Mouse (Mus musculus): ENCODE results near the gene Rfx8. TPM values are rescaled to one million over a fixed set of nuclear protein-coding genes. Genes with fewer than 3 reads are reported as not detected.
A peak's percentile ranks its signal among the peaks of the same experiment; 100 is the strongest.

The Rfx8 gene
- polyA plus RNA-seq, 1 experiment: 0.16 TPM

DNA sequence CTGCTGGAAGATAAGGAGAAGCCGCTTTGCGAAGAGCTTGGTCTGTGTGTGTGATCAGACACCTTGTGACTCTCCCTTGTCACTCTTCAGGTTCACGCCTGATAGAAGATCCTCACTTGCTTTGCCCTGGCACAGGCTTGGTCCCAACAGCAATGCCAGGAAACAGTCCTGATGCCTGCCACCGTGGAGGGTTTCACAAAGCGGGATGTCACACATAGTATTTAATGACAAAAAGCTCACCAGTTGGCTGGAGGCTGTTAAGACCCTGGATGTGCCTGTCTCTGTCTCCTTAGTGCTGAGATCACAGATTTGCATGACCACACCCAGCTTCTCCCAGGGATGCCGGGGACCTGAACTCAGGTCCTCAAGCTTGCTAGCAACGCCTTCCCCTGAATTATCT is 5.2 kb downstream of the Rfx8 start:
- TF ChIP-seq CEBPB (IDR thresholded peaks at IDR 0.05; ENCODE audit: insufficient read depth, poor library complexity, severe bottlenecking): no peak
- TF ChIP-seq MYOG (IDR thresholded peaks at IDR 0.05; ENCODE audit: control insufficient read depth in 1 of 3, insufficient read depth in 1 of 3, insufficient read length in 2 of 3, low read depth in 2 of 3): no peak
- no peak for TF ChIP-seq MYOD1 (IDR thresholded peaks at IDR 0.05; ENCODE audit: control insufficient read depth in 1 of 3, insufficient read length in 2 of 3, low read depth in 2 of 3)
- no peak for TF ChIP-seq POLR2A (IDR thresholded peaks at IDR 0.05; ENCODE audit: insufficient read length, low read depth)
- no peak for TF ChIP-seq TCF12 (IDR thresholded peaks at IDR 0.05; ENCODE audit: insufficient read depth, poor library complexity, severe bottlenecking)
- no peak for TF ChIP-seq REST (IDR thresholded peaks at IDR 0.05; ENCODE audit: insufficient read depth, insufficient read length)
- no peak for TF ChIP-seq USF1 (IDR thresholded peaks at IDR 0.05; ENCODE audit: low read depth)
- no peak for TF ChIP-seq E2F4 (IDR thresholded peaks at IDR 0.05; ENCODE audit: insufficient read depth)
- no peak for TF ChIP-seq POLR2AphosphoS2 (IDR thresholded peaks at IDR 0.05; ENCODE audit: insufficient read length, low read depth)
- TF ChIP-seq MAX (IDR thresholded peaks at IDR 0.05; ENCODE audit: low read depth): no peak
- no peak for TF ChIP-seq TCF3 (IDR thresholded peaks at IDR 0.05; ENCODE audit: insufficient read length, low read depth)
- no peak for TF ChIP-seq SRF (IDR thresholded peaks at IDR 0.05; ENCODE audit: control insufficient read depth, insufficient read length, low read depth)
- H3K36me3 ChIP-seq (ENCODE audit: control insufficient read depth, insufficient read depth): no peaks in the 10 kb centered on the region
- no peaks in the 10 kb centered on the region for H3K27me3 ChIP-seq (ENCODE audit: control insufficient read depth, insufficient read depth, insufficient read length)
- no peaks in the 10 kb centered on the region for H3K79me2 ChIP-seq (ENCODE audit: control insufficient read depth, insufficient read depth)
- no peak overlapping the region for H3K4me2 ChIP-seq (ENCODE audit: low read depth)
- no peak overlapping the region for H3ac ChIP-seq (ENCODE audit: control insufficient read depth, insufficient read length)
- H3K4me3 ChIP-seq: no peak overlapping the region

DNA sequence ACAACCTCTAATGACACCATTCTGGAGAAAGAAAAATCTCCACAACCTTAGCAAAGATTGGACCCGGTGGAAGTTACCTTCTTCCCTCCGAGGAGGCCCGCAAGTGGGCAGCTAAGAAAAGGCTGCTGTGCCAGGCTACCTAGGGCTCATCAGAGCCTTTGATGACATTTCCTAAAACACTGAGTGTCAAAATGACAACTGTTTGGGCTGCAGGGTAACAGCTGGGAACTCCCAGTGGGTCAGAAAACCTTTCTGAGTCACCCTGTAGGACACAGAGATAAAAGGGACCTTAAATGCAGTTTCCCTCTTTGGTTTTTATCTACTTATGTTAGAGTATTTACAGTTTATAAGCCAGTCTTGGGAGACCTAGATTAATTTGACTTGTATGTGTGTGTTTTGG is 6.1 kb downstream of the Rfx8 start:
- Histone ChIP-seq H3K79me2 (ENCODE audit: control insufficient read depth, insufficient read depth) (no peaks in the 10 kb centered on the region), H3ac (ENCODE audit: control insufficient read depth, insufficient read length) (no peak overlapping the region), H3K27me3 (ENCODE audit: control insufficient read depth, insufficient read depth, insufficient read length) (no peaks in the 10 kb centered on the region), H3K36me3 (ENCODE audit: control insufficient read depth, insufficient read depth) (no peaks in the 10 kb centered on the region), H3K4me3 (no peak overlapping the region), H3K4me2 (ENCODE audit: low read depth) (peak overlapping the region; percentile 80)
- peak; percentile 91 for TF ChIP-seq TCF12 (IDR thresholded peaks at IDR 0.05; ENCODE audit: insufficient read depth, poor library complexity, severe bottlenecking)
- TF ChIP-seq MYOD1 (IDR thresholded peaks at IDR 0.05; ENCODE audit: control insufficient read depth in 1 of 3, insufficient read length in 2 of 3, low read depth in 2 of 3): peak; percentile 55 to 81 (median 64)
- no peak for TF ChIP-seq SRF (IDR thresholded peaks at IDR 0.05; ENCODE audit: control insufficient read depth, insufficient read length, low read depth)
- TF ChIP-seq REST (IDR thresholded peaks at IDR 0.05; ENCODE audit: insufficient read depth, insufficient read length): no peak
- no peak for TF ChIP-seq POLR2AphosphoS2 (IDR thresholded peaks at IDR 0.05; ENCODE audit: insufficient read length, low read depth)
- TF ChIP-seq POLR2A (IDR thresholded peaks at IDR 0.05; ENCODE audit: insufficient read length, low read depth): no peak
- TF ChIP-seq TCF3 (IDR thresholded peaks at IDR 0.05; ENCODE audit: insufficient read length, low read depth): peak; percentile 5
- no peak for TF ChIP-seq MAX (IDR thresholded peaks at IDR 0.05; ENCODE audit: low read depth)
- TF ChIP-seq MYOG (IDR thresholded peaks at IDR 0.05; ENCODE audit: control insufficient read depth in 1 of 3, insufficient read depth in 1 of 3, insufficient read length in 2 of 3, low read depth in 2 of 3): peak in 2 of 3 experiments; percentile 65 to 86

DNA sequence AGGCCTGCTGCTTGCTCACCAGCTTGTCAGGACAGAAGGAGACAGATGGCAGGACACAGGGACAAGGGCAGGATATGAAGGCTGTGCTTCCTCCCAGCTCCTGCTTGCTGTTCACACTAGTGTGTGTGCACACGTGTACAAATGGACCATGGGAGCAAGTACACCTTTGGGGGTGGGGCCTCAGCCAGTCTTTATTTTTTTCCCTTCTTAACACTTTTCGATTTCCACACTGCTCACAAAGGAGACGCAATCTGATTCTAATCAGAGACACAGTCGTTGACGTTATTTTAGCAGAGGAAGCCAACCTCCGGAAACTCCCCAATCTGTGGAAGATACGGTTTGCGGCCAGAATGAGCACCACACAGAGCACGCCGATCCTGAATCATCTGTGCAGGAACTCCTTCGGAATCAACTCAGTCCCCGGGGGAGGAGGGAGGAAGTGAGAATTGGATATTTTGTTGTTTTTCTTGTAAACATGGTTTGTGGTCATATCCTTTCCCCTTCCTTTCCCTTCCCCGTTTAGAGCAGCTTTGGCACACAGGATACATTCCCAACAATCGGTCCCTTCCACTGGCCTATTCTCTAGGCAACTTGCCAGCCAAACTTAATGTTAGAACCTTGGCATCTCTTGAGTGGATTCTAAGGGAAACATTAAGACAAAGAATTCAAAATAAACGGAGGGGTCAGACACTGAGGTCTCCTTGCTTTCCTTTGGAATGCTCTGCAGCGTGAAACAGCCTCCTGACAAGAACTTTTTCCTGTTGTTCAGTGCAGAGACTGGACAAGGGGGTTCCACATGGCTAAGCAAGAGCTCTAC is 6.7 kb downstream of the Rfx8 start:
- H3ac ChIP-seq (ENCODE audit: control insufficient read depth, insufficient read length): no peak overlapping the region
- no peak overlapping the region for H3K4me3 ChIP-seq
- H3K79me2 ChIP-seq (ENCODE audit: control insufficient read depth, insufficient read depth): no peaks in the 10 kb centered on the region
- TF ChIP-seq MAX (IDR thresholded peaks at IDR 0.05; ENCODE audit: low read depth) (no peak), E2F4 (IDR thresholded peaks at IDR 0.05; ENCODE audit: insufficient read depth) (no peak), SRF (IDR thresholded peaks at IDR 0.05; ENCODE audit: control insufficient read depth, insufficient read length, low read depth) (no peak), POLR2AphosphoS2 (IDR thresholded peaks at IDR 0.05; ENCODE audit: insufficient read length, low read depth) (no peak), MYOG (IDR thresholded peaks at IDR 0.05; ENCODE audit: control insufficient read depth in 1 of 3, insufficient read depth in 1 of 3, insufficient read length in 2 of 3, low read depth in 2 of 3) (no peak), POLR2A (IDR thresholded peaks at IDR 0.05; ENCODE audit: insufficient read length, low read depth) (no peak), TCF12 (IDR thresholded peaks at IDR 0.05; ENCODE audit: insufficient read depth, poor library complexity, severe bottlenecking) (no peak), TCF3 (IDR thresholded peaks at IDR 0.05; ENCODE audit: insufficient read length, low read depth) (no peak), USF1 (IDR thresholded peaks at IDR 0.05; ENCODE audit: low read depth) (no peak)
- H3K27me3 ChIP-seq (ENCODE audit: control insufficient read depth, insufficient read depth, insufficient read length): no peaks in the 10 kb centered on the region
- peak overlapping the region; percentile 80 for H3K4me2 ChIP-seq (ENCODE audit: low read depth)
- H3K36me3 ChIP-seq (ENCODE audit: control insufficient read depth, insufficient read depth): no peaks in the 10 kb centered on the region

DNA sequence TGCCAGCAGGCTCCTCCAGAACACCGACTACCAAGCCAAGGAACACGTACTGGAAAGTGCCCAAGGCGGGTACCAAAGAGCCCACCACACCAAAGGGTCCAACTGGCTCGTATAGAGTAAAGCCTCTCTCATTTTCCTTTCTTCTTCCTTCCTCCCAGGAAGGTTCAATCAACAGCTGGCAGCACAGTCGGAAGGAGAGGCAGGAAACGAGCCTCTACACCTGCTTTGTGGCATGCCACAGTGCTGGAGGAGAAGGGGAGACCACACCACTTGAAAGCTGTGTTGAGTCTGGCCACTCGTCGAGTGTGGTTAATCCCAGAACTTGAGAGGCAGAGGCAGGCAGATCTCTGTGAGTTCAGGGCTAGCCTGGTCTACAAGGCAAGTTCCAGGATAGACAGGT is 7.5 kb downstream of the Rfx8 start:
- H3K79me2 ChIP-seq (ENCODE audit: control insufficient read depth, insufficient read depth): no peaks in the 10 kb centered on the region
- H3K36me3 ChIP-seq (ENCODE audit: control insufficient read depth, insufficient read depth): no peaks in the 10 kb centered on the region
- no peak overlapping the region for H3ac ChIP-seq (ENCODE audit: control insufficient read depth, insufficient read length)
- H3K4me3 ChIP-seq: no peak overlapping the region
- peak overlapping the region; percentile 80 for H3K4me2 ChIP-seq (ENCODE audit: low read depth)
- TF ChIP-seq MYOD1 (IDR thresholded peaks at IDR 0.05; ENCODE audit: control insufficient read depth in 1 of 3, insufficient read length in 2 of 3, low read depth in 2 of 3): peak in 2 of 3 experiments; percentile 57 to 61
- TF ChIP-seq POLR2AphosphoS2 (IDR thresholded peaks at IDR 0.05; ENCODE audit: insufficient read length, low read depth): no peak
- TF ChIP-seq MYOG (IDR thresholded peaks at IDR 0.05; ENCODE audit: control insufficient read depth in 1 of 3, insufficient read depth in 1 of 3, insufficient read length in 2 of 3, low read depth in 2 of 3): peak in 1 of 3 experiments; percentile 53
- H3K27me3 ChIP-seq (ENCODE audit: control insufficient read depth, insufficient read depth, insufficient read length): no peaks in the 10 kb centered on the region

DNA sequence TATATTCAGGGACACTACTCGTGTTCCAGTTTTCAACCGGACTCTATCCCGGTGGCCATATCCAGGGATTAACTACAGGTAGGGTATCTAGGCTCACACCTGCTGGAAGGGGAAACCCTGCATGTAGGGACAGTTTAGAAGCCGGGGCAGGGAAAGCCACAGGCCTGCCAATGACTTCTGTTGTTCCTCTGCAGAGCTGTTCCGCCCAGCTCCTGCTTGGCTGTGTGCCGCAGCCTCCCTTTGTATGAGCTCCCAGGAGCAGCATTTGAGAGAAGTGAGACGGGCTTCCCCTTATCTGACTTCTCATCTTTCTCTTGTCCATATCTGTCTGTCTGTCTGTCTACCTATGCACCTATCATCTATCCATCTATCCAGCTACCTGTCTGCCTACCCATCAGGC is 8.5 kb downstream of the Rfx8 start:
- Histone ChIP-seq H3K4me3 (no peak overlapping the region), H3K4me2 (ENCODE audit: low read depth) (no peak overlapping the region), H3ac (ENCODE audit: control insufficient read depth, insufficient read length) (no peak overlapping the region), H3K36me3 (ENCODE audit: control insufficient read depth, insufficient read depth) (no peaks in the 10 kb centered on the region), H3K27me3 (ENCODE audit: control insufficient read depth, insufficient read depth, insufficient read length) (no peaks in the 10 kb centered on the region), H3K79me2 (ENCODE audit: control insufficient read depth, insufficient read depth) (no peaks in the 10 kb centered on the region)
- no peak for TF ChIP-seq SRF (IDR thresholded peaks at IDR 0.05; ENCODE audit: control insufficient read depth, insufficient read length, low read depth)
- no peak for TF ChIP-seq USF1 (IDR thresholded peaks at IDR 0.05; ENCODE audit: low read depth)
- no peak for TF ChIP-seq POLR2AphosphoS2 (IDR thresholded peaks at IDR 0.05; ENCODE audit: insufficient read length, low read depth)
- TF ChIP-seq REST (IDR thresholded peaks at IDR 0.05; ENCODE audit: insufficient read depth, insufficient read length): no peak
- no peak for TF ChIP-seq MYOG (IDR thresholded peaks at IDR 0.05; ENCODE audit: control insufficient read depth in 1 of 3, insufficient read depth in 1 of 3, insufficient read length in 2 of 3, low read depth in 2 of 3)
- TF ChIP-seq MYOD1 (IDR thresholded peaks at IDR 0.05; ENCODE audit: control insufficient read depth in 1 of 3, insufficient read length in 2 of 3, low read depth in 2 of 3): no peak
- no peak for TF ChIP-seq POLR2A (IDR thresholded peaks at IDR 0.05; ENCODE audit: insufficient read length, low read depth)
- no peak for TF ChIP-seq E2F4 (IDR thresholded peaks at IDR 0.05; ENCODE audit: insufficient read depth)
- TF ChIP-seq TCF3 (IDR thresholded peaks at IDR 0.05; ENCODE audit: insufficient read length, low read depth): no peak
- TF ChIP-seq MAX (IDR thresholded peaks at IDR 0.05; ENCODE audit: low read depth): no peak
- no peak for TF ChIP-seq TCF12 (IDR thresholded peaks at IDR 0.05; ENCODE audit: insufficient read depth, poor library complexity, severe bottlenecking)
